Mouse (Mus musculus): ENCODE data around the gene Vps18.

DNA sequence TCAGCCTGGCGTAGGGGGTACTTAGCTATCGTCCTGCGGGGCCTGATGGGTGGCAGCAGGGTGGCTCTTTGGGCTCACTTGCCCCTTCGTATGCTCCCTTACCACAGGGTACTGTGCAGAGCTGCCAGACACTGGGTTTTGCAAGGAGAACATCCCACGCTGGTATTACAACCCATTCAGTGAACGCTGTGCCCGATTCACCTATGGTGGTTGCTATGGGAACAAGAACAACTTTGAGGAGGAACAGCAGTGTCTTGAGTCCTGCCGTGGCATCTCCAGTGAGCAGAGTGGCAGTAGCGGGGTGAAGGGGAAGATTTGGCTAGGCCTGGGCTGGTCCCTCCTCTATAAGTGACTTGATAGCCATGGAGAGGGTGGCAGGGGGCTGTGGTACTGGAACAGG, 40.6 kb upstream of the Vps18 start:
- TF ChIP-seq CTCF (IDR thresholded peaks at IDR 0.05) (no peak), EP300 (IDR thresholded peaks at IDR 0.05; ENCODE audit: insufficient read depth, low read depth, low read length) (no peak), POLR2A (IDR thresholded peaks at IDR 0.05; ENCODE audit: insufficient read depth, low read depth, low read length) (no peak)

All from heart, adult 2 months (tissue).